Mouse (Mus musculus) limb, embryonic 14.5 days (tissue): ENCODE measurements around the gene Mrps27. TPM values are rescaled to one million over a fixed set of nuclear protein-coding genes. Genes with fewer than 3 reads are reported as not detected.
A peak's percentile ranks its signal among the peaks of the same experiment; 100 is the strongest.

Experiments used
- ATAC-seq: fragments of 200-750 bp; cut with Nextera tagmentation; 2 replicates; pipeline ENCODE4 v1.8.0; 2017; ENCODE audit warnings: low read depth, moderate number of reproducible peaks, moderate TSS enrichment; ENCODE audit not compliant: low FRiP score
- DNase-seq: peaks from one replicate; pipeline ENCODE4 v3.0.0-alpha.2; 2015; ENCODE audit warnings: low spot score
- H3K27ac ChIP-seq: fragments of 300-500 bp; sonication (generic); replicated peaks from 2 replicates; pipeline ENCODE4 v1.5.1; 2014; ENCODE audit warnings: low read depth, mild to moderate bottlenecking, low read length, moderate library complexity, mixed read lengths
- H3K27me3 ChIP-seq: fragments of 300-500 bp; sonication (generic); 2 replicates; pipeline ENCODE4 v1.6.1; 2014; ENCODE audit warnings: low read length, mixed read lengths; ENCODE audit not compliant: control insufficient read depth, insufficient read depth
- H3K36me3 ChIP-seq: fragments of 300-500 bp; sonication (generic); 2 replicates; pipeline ENCODE4 v1.6.1; 2014; ENCODE audit warnings: mild to moderate bottlenecking, low read length, moderate library complexity, mixed read lengths; ENCODE audit not compliant: control insufficient read depth, insufficient read depth
- H3K4me1 ChIP-seq: fragments of 300-500 bp; sonication (generic); 2 replicates; pipeline ENCODE4 v1.6.1; 2014; ENCODE audit warnings: antibody characterized with exemption, low read length, mixed read lengths; ENCODE audit not compliant: control insufficient read depth, insufficient read depth
- H3K4me2 ChIP-seq: fragments of 300-500 bp; sonication (generic); replicated peaks from 2 replicates; pipeline ENCODE4 v1.6.1; 2014; ENCODE audit warnings: low read depth, mild to moderate bottlenecking, low read length, moderate library complexity; ENCODE audit not compliant: severe bottlenecking
- H3K4me3 ChIP-seq: fragments of 300-500 bp; sonication (generic); replicated peaks from 2 replicates; pipeline ENCODE4 v1.5.1; 2014; ENCODE audit warnings: low read length
- H3K9ac ChIP-seq: fragments of 300-500 bp; sonication (generic); 2 replicates; pipeline ENCODE4 v1.6.1; 2014; ENCODE audit warnings: mild to moderate bottlenecking, low read depth, low read length, moderate library complexity; ENCODE audit not compliant: severe bottlenecking
- H3K9me3 ChIP-seq: fragments of 300-500 bp; sonication (generic); 2 replicates; pipeline ENCODE4 v1.6.1; 2016; ENCODE audit warnings: low read length; ENCODE audit not compliant: control insufficient read depth
- POLR2A ChIP-seq: fragments of 200-500 bp; IDR thresholded peaks from 2 replicates; pipeline ENCODE4 v1.8.0; 2012; ENCODE audit warnings: inconsistent platforms, mild to moderate bottlenecking, moderate library complexity, borderline replicate concordance; ENCODE audit not compliant: insufficient read depth, insufficient read length; ENCODE audit errors: extremely low read depth
- WGBS: fragments of 180-500 bp; shearing (Covaris S2); extraction: QIAGEN DNeasy Blood & Tissue Kit; methylation state at CpG from one replicate; pipeline ENCODE4 v1.1.7; 2014; 5-methylcytosine and 5-hydroxymethylcytosine counted together
- polyA plus RNA-seq, 2 experiments: library from polyadenylated mRNA; depleted of rRNA in 1 of 2; stranded (reverse) in 1 of 2; unstranded in 1 of 2; fragments of >200 nt; fragmentation: Nextera tagmentation in 1 of 2; extraction: Ambion mirVana in 1 of 2; gene quantifications; 2 replicates each; pipeline versions ENCODE4 v1.2.1 to v1.2.3; 2012 to 2014

Gene Mrps27
- polyA plus RNA-seq, 2 experiments, result 36.6 to 54.1 TPM

GRCm38 (mm10) chr13:99377055-99377454 is 32.5 kb downstream of the Mrps27 start:
- Histone ChIP-seq H3K4me3 (no peak overlapping the region), H3K4me2 (no peak overlapping the region), H3K4me1 (peaks cover 7% of the 10 kb centered on the region; the same call in 1 of the 2 replicates), H3K36me3 (peaks cover 8% of the 10 kb centered on the region), H3K9me3 (no peaks in the 10 kb centered on the region), H3K27me3 (no peaks in the 10 kb centered on the region), H3K9ac (no peak overlapping the region), H3K27ac (no peak overlapping the region)
- DNase-seq, result no peak
- no peak for ATAC-seq
- WGBS, result 84% methylated on average over 6 of the region's 6 CpGs
- TF ChIP-seq POLR2A, result no peak

- WGBS, result 91% methylated on average over 1 of the region's 1 CpGs
- Histone ChIP-seq H3K9ac (no peak overlapping the region), H3K9me3 (no peaks in the 10 kb centered on the region), H3K36me3 (peaks cover 8% of the 10 kb centered on the region), H3K4me2 (no peak overlapping the region), H3K4me1 (peaks cover 7% of the 10 kb centered on the region; the same call in 1 of the 2 replicates), H3K4me3 (no peak overlapping the region), H3K27me3 (no peaks in the 10 kb centered on the region), H3K27ac (no peak overlapping the region)
- ATAC-seq, result no peak
- DNase-seq, result no peak
- no peak for TF ChIP-seq POLR2A
Measured at GRCm38 (mm10) chr13:99378223-99378622, 33.6 kb downstream of the Mrps27 start.

GRCm38 (mm10) chr13:99382373-99382772 is 37.8 kb downstream of the Mrps27 start:
- Histone ChIP-seq H3K9me3 (no peaks in the 10 kb centered on the region), H3K36me3 (peaks cover 8% of the 10 kb centered on the region), H3K27me3 (no peaks in the 10 kb centered on the region), H3K4me3 (no peak overlapping the region), H3K27ac (no peak overlapping the region), H3K4me1 (no peaks in the 10 kb centered on the region), H3K4me2 (no peak overlapping the region), H3K9ac (no peak overlapping the region)
- peak; percentile 58 for ATAC-seq
- no peak for TF ChIP-seq POLR2A
- WGBS, result 50% methylated on average over 6 of the region's 6 CpGs
- no peak for DNase-seq

GRCm38 (mm10) chr13:99384555-99385203 is 40.1 kb downstream of the Mrps27 start:
- DNase-seq (no peak), ATAC-seq (no peak)
- Histone ChIP-seq H3K27ac (no peak overlapping the region), H3K9ac (no peak overlapping the region), H3K9me3 (no peaks in the 10 kb centered on the region), H3K4me3 (no peak overlapping the region), H3K36me3 (peaks cover 8% of the 10 kb centered on the region), H3K4me2 (no peak overlapping the region), H3K27me3 (no peaks in the 10 kb centered on the region), H3K4me1 (0 out of 2 replicates have a peak, but pooled peaks cover 5% of the 10 kb centered on the region)
- TF ChIP-seq POLR2A, result no peak
- WGBS, result 79% methylated on average over 7 of the region's 7 CpGs

- no peak overlapping the region for H3K9ac ChIP-seq
- H3K4me3 ChIP-seq, result no peak overlapping the region
- 71% methylated on average over 6 of the region's 6 CpGs for WGBS
- no peak overlapping the region for H3K27ac ChIP-seq
- H3K9me3 ChIP-seq, result no peaks in the 10 kb centered on the region
- no peak for ATAC-seq
- H3K4me1 ChIP-seq, result 0 out of 2 replicates have a peak, but pooled peaks cover 5% of the 10 kb centered on the region
- no peaks in the 10 kb centered on the region for H3K27me3 ChIP-seq
- DNase-seq, result no peak
- H3K4me2 ChIP-seq, result no peak overlapping the region
- no peak for TF ChIP-seq POLR2A
- H3K36me3 ChIP-seq, result peaks cover 3% of the 10 kb centered on the region; the same call in 1 of the 2 replicates
Measured at GRCm38 (mm10) chr13:99385911-99386310, 41.3 kb downstream of the Mrps27 start.
